Comparison of ENCODE assay signal across 22 mouse cellular contexts in the genomic region with DNA sequence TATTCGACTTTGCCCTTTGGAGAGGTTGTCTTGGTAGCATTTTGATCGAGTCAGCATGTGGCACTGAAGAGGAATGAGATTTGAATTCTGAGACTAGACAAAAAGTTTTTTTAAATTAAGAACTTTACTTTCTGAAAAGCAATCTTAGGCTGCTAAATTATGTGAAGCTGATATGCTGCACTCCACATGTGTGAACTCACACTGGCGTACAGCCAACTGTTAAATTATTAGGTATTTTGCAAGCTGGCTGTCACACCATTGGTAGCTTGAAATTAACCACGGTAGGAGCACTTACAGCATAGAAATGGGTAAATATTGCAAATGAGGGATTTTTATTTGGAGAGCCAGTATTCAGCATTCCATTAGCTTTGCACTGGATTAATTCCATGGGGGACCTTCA.
DNase-seq lines count a peak whose midpoint lies in the region; ATAC-seq and TF ChIP-seq lines count a peak whose summit lies in the region.
"Had no signal": no experiment of that assay in that cellular context is flagged by ENCODE, and none has a peak within 500 bp of the region (broad histone marks: within the 10 kb centered on the region; RNA-seq: fewer than 3 reads in every experiment).

No protein-coding gene starts in this region.

- no peaks in the 10 kb centered on the region for H3K9me3 ChIP-seq in forebrain, embryonic 14.5 days (replicated peaks; ENCODE audit: control insufficient read depth, low read length)
- no peaks in the 10 kb centered on the region for H3K9me3 ChIP-seq in forebrain, embryonic 11.5 days (ENCODE audit: control insufficient read depth, low read length)
- H3K9me3 ChIP-seq in liver, embryonic 12.5 days (replicated peaks) = no peaks in the 10 kb centered on the region
- no peaks in the 10 kb centered on the region for H3K9me3 ChIP-seq in neural tube, embryonic 13.5 days
- no peaks in the 10 kb centered on the region for H3K9me3 ChIP-seq in neural tube, embryonic 15.5 days (replicated peaks)
- no peaks in the 10 kb centered on the region for H3K9me3 ChIP-seq in forebrain, postnatal 0 days (ENCODE audit: low read length)
- H3K9me3 ChIP-seq: embryonic facial prominence, embryonic 15.5 days; heart, embryonic 12.5 days; hindbrain, embryonic 10.5 days; hindbrain, embryonic 15.5 days had no signal

- no peak overlapping the region for H3K27ac ChIP-seq in forebrain, embryonic 14.5 days (ENCODE audit: low read depth, low read length)
- no peak overlapping the region for H3K27ac ChIP-seq in forebrain, embryonic 11.5 days (ENCODE audit: low read depth, low read length)
- no peak overlapping the region for H3K27ac ChIP-seq in liver, adult 2 months (replicated peaks; ENCODE audit: insufficient read depth, low read depth, low read length)
- no peak overlapping the region for H3K27ac ChIP-seq in liver, embryonic 12.5 days
- no peak overlapping the region for H3K27ac ChIP-seq in neural tube, embryonic 13.5 days (replicated peaks)
- H3K27ac ChIP-seq in neural tube, embryonic 15.5 days (replicated peaks) = no peak overlapping the region
- no peak overlapping the region for H3K27ac ChIP-seq in forebrain, postnatal 0 days (ENCODE audit: low read depth, low read length)
- H3K27ac ChIP-seq: embryonic facial prominence, embryonic 15.5 days; gastrocnemius, adult 2 months; hindbrain, embryonic 10.5 days; hindbrain, embryonic 15.5 days had no signal

- no peaks in the 10 kb centered on the region for H3K4me1 ChIP-seq in forebrain, embryonic 14.5 days (ENCODE audit: control insufficient read depth, insufficient read depth, low read length)
- H3K4me1 ChIP-seq in forebrain, embryonic 11.5 days (replicated peaks; ENCODE audit: control insufficient read depth, insufficient read depth, low read length) = no peaks in the 10 kb centered on the region
- no peaks in the 10 kb centered on the region for H3K4me1 ChIP-seq in liver, adult 2 months (ENCODE audit: control insufficient read depth, insufficient read depth, low read length)
- H3K4me1 ChIP-seq in liver, embryonic 12.5 days = no peaks in the 10 kb centered on the region
- peaks cover 7% of the 10 kb centered on the region; the same call in 1 of the 2 replicates for H3K4me1 ChIP-seq in neural tube, embryonic 13.5 days (replicated peaks)
- no peaks in the 10 kb centered on the region for H3K4me1 ChIP-seq in neural tube, embryonic 15.5 days
- no peaks in the 10 kb centered on the region for H3K4me1 ChIP-seq in forebrain, postnatal 0 days (ENCODE audit: insufficient read depth)
- H3K4me1 ChIP-seq: embryonic facial prominence, embryonic 15.5 days; heart, embryonic 12.5 days; hindbrain, embryonic 10.5 days; hindbrain, embryonic 15.5 days had no signal

- WGBS in forebrain, embryonic 14.5 days = 47% methylated on average over 4 of the region's 4 CpGs
- WGBS in forebrain, embryonic 11.5 days = 63% methylated on average over 4 of the region's 4 CpGs
- WGBS in liver, adult 2 months = 51% methylated on average over 4 of the region's 4 CpGs
- WGBS in liver, embryonic 12.5 days (ENCODE audit: insufficient replicate concordance) = 59% methylated on average over 4 of the region's 4 CpGs
- 60% methylated on average over 4 of the region's 4 CpGs for WGBS in neural tube, embryonic 13.5 days
- 48% methylated on average over 4 of the region's 4 CpGs for WGBS in neural tube, embryonic 15.5 days
- 40% methylated on average over 4 of the region's 4 CpGs for WGBS in forebrain, postnatal 0 days

- no peak overlapping the region for H3K4me3 ChIP-seq in forebrain, embryonic 14.5 days (ENCODE audit: low read depth, low read length)
- H3K4me3 ChIP-seq in forebrain, embryonic 11.5 days (ENCODE audit: low read depth, low read length) = no peak overlapping the region
- H3K4me3 ChIP-seq in liver, adult 2 months (ENCODE audit: insufficient read depth, low read depth, low read length) = no peak overlapping the region
- no peak overlapping the region for H3K4me3 ChIP-seq in liver, embryonic 12.5 days
- H3K4me3 ChIP-seq in neural tube, embryonic 13.5 days = no peak overlapping the region
- no peak overlapping the region for H3K4me3 ChIP-seq in neural tube, embryonic 15.5 days (replicated peaks)
- no peak overlapping the region for H3K4me3 ChIP-seq in forebrain, postnatal 0 days (ENCODE audit: low read depth, low read length)
- H3K4me3 ChIP-seq: embryonic facial prominence, embryonic 15.5 days; erythroblast, embryonic 14.5 days; gastrocnemius, adult 2 months; heart, embryonic 12.5 days; hindbrain, embryonic 10.5 days; hindbrain, embryonic 15.5 days had no signal

- H3K79me2 ChIP-seq in liver, adult 2 months (ENCODE audit: control insufficient read depth, insufficient read depth, low read length) = no peaks in the 10 kb centered on the region

- TF ChIP-seq POLR2A in liver, adult 2 months (IDR thresholded peaks at IDR 0.05; ENCODE audit: extremely low read depth, insufficient read depth, low read length) = no peak

- H3K9ac ChIP-seq in forebrain, embryonic 14.5 days (ENCODE audit: low read length) = no peak overlapping the region
- H3K9ac ChIP-seq in forebrain, embryonic 11.5 days (ENCODE audit: low read length) = no peak overlapping the region
- no peak overlapping the region for H3K9ac ChIP-seq in liver, adult 2 months (ENCODE audit: low read depth, low read length)
- no peak overlapping the region for H3K9ac ChIP-seq in liver, embryonic 12.5 days
- no peak overlapping the region for H3K9ac ChIP-seq in neural tube, embryonic 13.5 days
- H3K9ac ChIP-seq in neural tube, embryonic 15.5 days (replicated peaks) = no peak overlapping the region
- H3K9ac ChIP-seq in forebrain, postnatal 0 days = no peak overlapping the region
- H3K9ac ChIP-seq: embryonic facial prominence, embryonic 15.5 days; heart, embryonic 12.5 days; hindbrain, embryonic 15.5 days had no signal

- DNase-seq in forebrain, embryonic 14.5 days (ENCODE audit: low spot score) = peak; percentile 57
- no peak for DNase-seq in forebrain, embryonic 11.5 days (ENCODE audit: low spot score)
- DNase-seq in liver, adult 2 months (ENCODE audit: extremely low read depth, low read depth, low spot score) = peak; percentile 52
- DNase-seq in forebrain, postnatal 0 days = peak; percentile 17
- DNase-seq: adrenal gland, postnatal 14 days; cerebellum, adult 18-20 months; cerebellum, adult 9-11 months; cerebellum, postnatal 36 days; gastrocnemius, adult 2 months; gastrocnemius, postnatal 25 days had no signal

- ATAC-seq in forebrain, embryonic 14.5 days = no peak; the same call in 1 of the 2 replicates
- no peak for ATAC-seq in forebrain, embryonic 11.5 days (replicated peaks; ENCODE audit: low FRiP score)
- ATAC-seq in liver, embryonic 12.5 days = no peak
- ATAC-seq in neural tube, embryonic 13.5 days (ENCODE audit: low read depth) = peak; percentile 40; the same call in 1 of the 2 replicates
- ATAC-seq in neural tube, embryonic 15.5 days (ENCODE audit: low FRiP score) = no peak; the same call in 1 of the 2 replicates
- ATAC-seq in forebrain, postnatal 0 days = peak; percentile 25; the same call in 1 of the 2 replicates
- ATAC-seq: activated CD4-positive, CD25-positive, alpha-beta regulatory T cell, adult 4 months; inflammation-experienced regulatory T-cells, adult 6 months; Patski had no signal

- no peaks in the 10 kb centered on the region for H3K27me3 ChIP-seq in forebrain, embryonic 14.5 days (replicated peaks; ENCODE audit: control insufficient read depth, insufficient read depth, low read length)
- H3K27me3 ChIP-seq in forebrain, embryonic 11.5 days (ENCODE audit: control insufficient read depth, insufficient read depth, low read length) = no peaks in the 10 kb centered on the region
- H3K27me3 ChIP-seq in liver, adult 2 months (ENCODE audit: control insufficient read depth, insufficient read depth, low read length) = no peaks in the 10 kb centered on the region
- no peaks in the 10 kb centered on the region for H3K27me3 ChIP-seq in liver, embryonic 12.5 days (replicated peaks)
- H3K27me3 ChIP-seq in neural tube, embryonic 13.5 days = no peaks in the 10 kb centered on the region
- no peaks in the 10 kb centered on the region for H3K27me3 ChIP-seq in neural tube, embryonic 15.5 days (replicated peaks)
- no peaks in the 10 kb centered on the region for H3K27me3 ChIP-seq in forebrain, postnatal 0 days (ENCODE audit: insufficient read depth, low read length)
- H3K27me3 ChIP-seq: CH12.LX; embryonic facial prominence, embryonic 15.5 days; heart, embryonic 12.5 days; hindbrain, embryonic 15.5 days; Patski had no signal

- TF ChIP-seq CTCF in liver, adult 2 months (IDR thresholded peaks at IDR 0.05; ENCODE audit: low read depth, low read length) = no peak
- TF ChIP-seq CTCF in forebrain, postnatal 0 days (IDR thresholded peaks at IDR 0.05; ENCODE audit: low read depth) = no peak

- no peak overlapping the region for H3K4me2 ChIP-seq in forebrain, embryonic 14.5 days (ENCODE audit: low read length)
- no peak overlapping the region for H3K4me2 ChIP-seq in forebrain, embryonic 11.5 days (ENCODE audit: low read depth, low read length, severe bottlenecking)
- no peak overlapping the region for H3K4me2 ChIP-seq in liver, embryonic 12.5 days
- H3K4me2 ChIP-seq in neural tube, embryonic 13.5 days = no peak overlapping the region
- H3K4me2 ChIP-seq in neural tube, embryonic 15.5 days = no peak overlapping the region
- no peak overlapping the region for H3K4me2 ChIP-seq in forebrain, postnatal 0 days (ENCODE audit: low read depth)
- H3K4me2 ChIP-seq: embryonic facial prominence, embryonic 15.5 days; heart, embryonic 12.5 days; hindbrain, embryonic 15.5 days had no signal

- no peaks in the 10 kb centered on the region for H3K36me3 ChIP-seq in forebrain, embryonic 14.5 days (ENCODE audit: control insufficient read depth, insufficient read depth, low read length)
- no peaks in the 10 kb centered on the region for H3K36me3 ChIP-seq in forebrain, embryonic 11.5 days (ENCODE audit: control insufficient read depth, insufficient read depth, low read length)
- H3K36me3 ChIP-seq in liver, adult 2 months (ENCODE audit: control insufficient read depth, insufficient read depth, low read length) = no peaks in the 10 kb centered on the region
- no peaks in the 10 kb centered on the region for H3K36me3 ChIP-seq in liver, embryonic 12.5 days
- no peaks in the 10 kb centered on the region for H3K36me3 ChIP-seq in neural tube, embryonic 13.5 days
- H3K36me3 ChIP-seq in neural tube, embryonic 15.5 days = no peaks in the 10 kb centered on the region
- H3K36me3 ChIP-seq in forebrain, postnatal 0 days (ENCODE audit: insufficient read depth) = no peaks in the 10 kb centered on the region
- H3K36me3 ChIP-seq: embryonic facial prominence, embryonic 15.5 days; heart, embryonic 12.5 days; hindbrain, embryonic 10.5 days; hindbrain, embryonic 15.5 days had no signal

Comparison
In these comparisons a context has a peak if more than half of its experiments do, and no peak if none do; other contexts are left out.
1. ATAC-seq: peak in neural tube, embryonic 13.5 days (single experiment) and forebrain, postnatal 0 days (single experiment); none in forebrain, embryonic 14.5 days (single experiment), forebrain, embryonic 11.5 days (single experiment), liver, embryonic 12.5 days (single experiment) and neural tube, embryonic 15.5 days (single experiment).